Mouse (Mus musculus) bone marrow macrophage, adult 2 months (primary cell): ENCODE measurements around the gene Ppara. TPM values are rescaled to one million over a fixed set of nuclear protein-coding genes. Genes with fewer than 3 reads are reported as not detected.

ENCODE experiments used
- H3K27ac ChIP-seq: 2 replicates; pipeline ENCODE4 v1.5.1; 2012; ENCODE audit warnings: low read depth, low read length; ENCODE audit not compliant: insufficient read depth
- H3K4me1 ChIP-seq: 2 replicates; pipeline ENCODE4 v1.6.1; 2012; ENCODE audit warnings: low read length; ENCODE audit not compliant: control insufficient read depth, insufficient read depth
- H3K4me3 ChIP-seq: 2 replicates; pipeline ENCODE4 v1.5.1; 2012; ENCODE audit warnings: mild to moderate bottlenecking, low read length, moderate library complexity; ENCODE audit not compliant: insufficient read depth
- CTCF ChIP-seq: IDR thresholded peaks from 2 replicates; pipeline ENCODE4 v1.5.1; 2012; ENCODE audit warnings: low read depth, mild to moderate bottlenecking, low read length, moderate library complexity
- POLR2A ChIP-seq: IDR thresholded peaks from 2 replicates; pipeline ENCODE4 v1.6.1; 2012; ENCODE audit warnings: mild to moderate bottlenecking, low read depth, low read length, borderline replicate concordance
- polyA plus RNA-seq: library from polyadenylated mRNA; stranded (reverse); fragments of >200 nt; gene quantifications from 2 replicates; pipeline ENCODE4 v1.2.4, GENCODE M21; 2012; ENCODE audit not compliant: missing spikeins, insufficient read depth, insufficient read length

The Ppara gene
- polyA plus RNA-seq, 1 experiment: not detected

DNA sequence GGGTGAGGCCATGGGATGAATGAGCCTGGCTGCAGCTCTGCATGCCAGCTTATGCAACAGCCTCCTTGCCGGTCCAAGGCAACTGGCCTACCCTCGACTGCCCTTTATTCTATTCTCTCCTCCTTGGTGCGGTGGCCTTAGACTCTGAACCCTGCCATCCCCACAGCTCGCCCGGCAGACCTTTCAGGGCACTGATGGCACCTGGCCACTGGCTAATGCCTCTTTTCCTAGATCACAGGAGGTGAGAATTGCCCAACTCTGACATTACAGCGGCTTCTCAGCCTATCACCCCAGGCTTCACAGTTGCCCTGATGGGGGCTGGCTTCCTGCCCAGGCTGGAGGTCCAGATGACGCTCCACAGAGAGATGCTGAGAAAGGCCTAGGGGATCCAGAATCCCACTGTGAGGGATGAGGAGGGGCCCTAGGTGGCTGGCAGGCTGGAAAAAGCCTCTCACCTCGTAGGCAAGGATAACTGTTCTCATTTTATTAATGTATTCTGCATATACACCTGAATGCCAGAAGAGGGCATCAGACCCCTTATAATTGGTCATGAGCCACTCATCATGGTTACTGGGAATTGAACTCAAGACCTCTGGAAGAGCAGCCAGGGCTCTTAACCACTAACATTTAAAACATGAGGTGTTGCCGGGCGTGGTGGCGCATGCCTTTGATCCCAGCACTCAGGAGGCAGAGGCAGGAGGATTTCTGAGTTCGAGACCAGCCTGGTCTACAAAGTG, 117.0 kb downstream of the Ppara start:
- Histone ChIP-seq H3K27ac (no peak overlapping the region), H3K4me1 (no peaks in the 10 kb centered on the region), H3K4me3 (no peak overlapping the region)
- TF ChIP-seq CTCF: no peak
- TF ChIP-seq POLR2A: no peak

Other genes with a start within 250 kb of the Ppara start
- gene 7530416G11Rik, start 231.8 kb upstream of the Ppara start, polyA plus RNA-seq: not detected in 2 replicates
- not detected in 2 replicates for gene Wnt7b, start 152.5 kb upstream of the Ppara start, polyA plus RNA-seq
- 13.8 and 17.9 TPM in 2 replicates for gene Cdpf1, start 76.7 kb downstream of the Ppara start, polyA plus RNA-seq
- not detected in 2 replicates for gene Pkdrej, start 86.8 kb downstream of the Ppara start, polyA plus RNA-seq
- gene Ttc38, start 97.3 kb downstream of the Ppara start, polyA plus RNA-seq: 11.5 and 12.6 TPM in 2 replicates
- gene Gtse1, start 124.8 kb downstream of the Ppara start, polyA plus RNA-seq: 11.3 and 12.1 TPM in 2 replicates
- 11.5 and 17.0 TPM in 2 replicates for gene Trmu, start 144.3 kb downstream of the Ppara start, polyA plus RNA-seq